Mouse (Mus musculus) stomach, postnatal 0 days (tissue): ENCODE results near the gene Cyfip2. TPM values are rescaled to one million over a fixed set of nuclear protein-coding genes. Genes with fewer than 3 reads are reported as not detected.

ENCODE experiments used
- ATAC-seq: fragments of 200-750 bp; cut with Nextera tagmentation; 2 replicates; pipeline ENCODE4 v1.8.0; 2017; ENCODE audit not compliant: low FRiP score, low TSS enrichment
- DNase-seq: peaks from one replicate; pipeline ENCODE4 v3.0.0-alpha.2; 2016; ENCODE audit warnings: low spot score
- H3K27ac ChIP-seq: fragments of 300-500 bp; sonication (generic); replicated peaks from 2 replicates; pipeline ENCODE4 v1.5.1; 2014; ENCODE audit warnings: mild to moderate bottlenecking, control low read depth
- H3K27me3 ChIP-seq: fragments of 300-500 bp; sonication (generic); 2 replicates; pipeline ENCODE4 v1.6.1; 2014; ENCODE audit warnings: low read length; ENCODE audit not compliant: control insufficient read depth, insufficient read depth
- H3K36me3 ChIP-seq: fragments of 300-500 bp; sonication (generic); 2 replicates; pipeline ENCODE4 v1.6.1; 2014; ENCODE audit warnings: low read length, mixed read lengths; ENCODE audit not compliant: control insufficient read depth, insufficient read depth
- H3K4me1 ChIP-seq: fragments of 300-500 bp; sonication (generic); replicated peaks from 2 replicates; pipeline ENCODE4 v1.6.1; 2014; ENCODE audit warnings: antibody characterized with exemption; ENCODE audit not compliant: control insufficient read depth, insufficient read depth
- H3K4me2 ChIP-seq: fragments of 300-500 bp; sonication (generic); replicated peaks from 2 replicates; pipeline ENCODE4 v1.6.1; 2014; ENCODE audit warnings: low read depth, mild to moderate bottlenecking, control low read depth, moderate library complexity
- H3K4me3 ChIP-seq: fragments of 300-500 bp; sonication (generic); 2 replicates; pipeline ENCODE4 v1.5.1; 2014; ENCODE audit warnings: low read depth, low read length, control low read depth
- H3K9ac ChIP-seq: fragments of 300-500 bp; sonication (generic); 2 replicates; pipeline ENCODE4 v1.6.1; 2014; ENCODE audit warnings: mild to moderate bottlenecking, low read length, control low read depth, mixed read lengths
- H3K9me3 ChIP-seq: fragments of 300-500 bp; sonication (generic); 2 replicates; pipeline ENCODE4 v1.6.1; 2016; ENCODE audit warnings: low read length; ENCODE audit not compliant: control insufficient read depth
- CTCF ChIP-seq: IDR thresholded peaks from 2 replicates; pipeline ENCODE4 v1.5.1; 2016; ENCODE audit warnings: antibody characterized with exemption, low read depth, mild to moderate bottlenecking, moderate library complexity
- EP300 ChIP-seq: optimal IDR thresholded peaks from 2 replicates; pipeline ENCODE3; 2016; ENCODE audit warnings: antibody characterized with exemption
- WGBS: fragments of 180-500 bp; shearing (Covaris S2); extraction: QIAGEN DNeasy Blood & Tissue Kit; methylation state at CpG from one replicate; pipeline ENCODE4 v1.1.7; 2014; 5-methylcytosine and 5-hydroxymethylcytosine counted together
- polyA plus RNA-seq: library from polyadenylated mRNA; unstranded; fragments of >200 nt; fragmentation: Nextera tagmentation; extraction: Ambion mirVana; gene quantifications from 2 replicates; pipeline ENCODE4 v1.2.1, GENCODE M21; 2015

Cyfip2 gene
- polyA plus RNA-seq, 1 experiment from 2014 or later: 2.8 TPM

- no peak overlapping the region for H3K9ac ChIP-seq
- H3K27ac ChIP-seq: no peak overlapping the region
- ATAC-seq: no peak
- no peak overlapping the region for H3K4me2 ChIP-seq
- no peaks in the 10 kb centered on the region for H3K4me1 ChIP-seq
- no peaks in the 10 kb centered on the region for H3K27me3 ChIP-seq
- DNase-seq: no peak
- 91% methylated on average over 8 of the region's 8 CpGs for WGBS
- TF ChIP-seq CTCF: no peak
- no peak for TF ChIP-seq EP300
- no peak overlapping the region for H3K4me3 ChIP-seq
- H3K9me3 ChIP-seq: no peaks in the 10 kb centered on the region
- no peaks in the 10 kb centered on the region for H3K36me3 ChIP-seq
Observed at GRCm38 (mm10) chr11:46258749-46259148, 53.9 kb downstream of the Cyfip2 start.

- Histone ChIP-seq H3K27ac (no peak overlapping the region), H3K9ac (no peak overlapping the region), H3K4me2 (no peak overlapping the region), H3K9me3 (no peaks in the 10 kb centered on the region), H3K4me1 (no peaks in the 10 kb centered on the region), H3K36me3 (no peaks in the 10 kb centered on the region), H3K27me3 (no peaks in the 10 kb centered on the region), H3K4me3 (no peak overlapping the region)
- ATAC-seq (no peak), DNase-seq (peak; percentile 43)
- 74% methylated on average over 4 of the region's 4 CpGs for WGBS
- TF ChIP-seq CTCF: peak; percentile 75
- no peak for TF ChIP-seq EP300
Observed at GRCm38 (mm10) chr11:46258207-46258606, 54.5 kb downstream of the Cyfip2 start.

GRCm38 (mm10) chr11:46255291-46255690 lies 57.4 kb downstream of the Cyfip2 start:
- no peak overlapping the region for H3K27ac ChIP-seq
- ATAC-seq (no peak), DNase-seq (no peak)
- H3K9ac ChIP-seq: no peak overlapping the region
- no peak overlapping the region for H3K4me3 ChIP-seq
- no peaks in the 10 kb centered on the region for H3K9me3 ChIP-seq
- H3K4me1 ChIP-seq: no peaks in the 10 kb centered on the region
- 85% methylated on average over 2 of the region's 2 CpGs for WGBS
- H3K4me2 ChIP-seq: no peak overlapping the region
- TF ChIP-seq EP300 (no peak), CTCF (no peak)
- no peaks in the 10 kb centered on the region for H3K27me3 ChIP-seq
- H3K36me3 ChIP-seq: no peaks in the 10 kb centered on the region

GRCm38 (mm10) chr11:46251994-46252393 lies 60.7 kb downstream of the Cyfip2 start:
- no peak for TF ChIP-seq EP300
- peak; percentile 94 for TF ChIP-seq CTCF
- ATAC-seq: no peak
- Histone ChIP-seq H3K9ac (no peak overlapping the region), H3K27ac (no peak overlapping the region), H3K9me3 (no peaks in the 10 kb centered on the region), H3K4me3 (no peak overlapping the region), H3K36me3 (no peaks in the 10 kb centered on the region), H3K4me1 (no peaks in the 10 kb centered on the region), H3K4me2 (no peak overlapping the region), H3K27me3 (no peaks in the 10 kb centered on the region)
- WGBS: 29% methylated on average over 7 of the region's 7 CpGs
- DNase-seq: peak; percentile 68

GRCm38 (mm10) chr11:46248352-46248751 lies 64.3 kb downstream of the Cyfip2 start:
- 79% methylated on average over 3 of the region's 3 CpGs for WGBS
- Histone ChIP-seq H3K9ac (no peak overlapping the region), H3K36me3 (no peaks in the 10 kb centered on the region), H3K27me3 (no peaks in the 10 kb centered on the region), H3K4me2 (no peak overlapping the region), H3K9me3 (no peaks in the 10 kb centered on the region), H3K27ac (no peak overlapping the region), H3K4me3 (no peak overlapping the region), H3K4me1 (no peaks in the 10 kb centered on the region)
- DNase-seq (no peak), ATAC-seq (no peak)
- TF ChIP-seq EP300: no peak
- no peak for TF ChIP-seq CTCF

GRCm38 (mm10) chr11:46246393-46246792 lies 66.3 kb downstream of the Cyfip2 start:
- TF ChIP-seq EP300 (no peak), CTCF (no peak)
- no peaks in the 10 kb centered on the region for H3K27me3 ChIP-seq
- no peaks in the 10 kb centered on the region for H3K4me1 ChIP-seq
- H3K4me3 ChIP-seq: no peak overlapping the region
- no peaks in the 10 kb centered on the region for H3K36me3 ChIP-seq
- no peak overlapping the region for H3K4me2 ChIP-seq
- no peak for ATAC-seq
- H3K9ac ChIP-seq: no peak overlapping the region
- DNase-seq: no peak
- 59% methylated on average over 7 of the region's 7 CpGs for WGBS
- H3K9me3 ChIP-seq: no peaks in the 10 kb centered on the region
- H3K27ac ChIP-seq: no peak overlapping the region
